Mouse (Mus musculus) megakaryocyte progenitor cell, adult 5-6 weeks (primary cell): ENCODE measurements around the gene Olfr875. TPM values are rescaled to one million over a fixed set of nuclear protein-coding genes. Genes with fewer than 3 reads are reported as not detected.

Experiments used
- total RNA-seq, 2 experiments: library from RNA; stranded (forward) in 1 of 2; stranded (reverse) in 1 of 2; fragments of 157-497, 149-512 nt in 1 of 2; fragments of 200-1000 nt in 1 of 2; gene quantifications; 2 replicates each; pipeline versions ENCODE4 v1.2.3 to v1.2.4; 2015 to 2017

Gene Olfr875
- total RNA-seq, 2 experiments from 2014 or later = not detected

Other genes starting within 250 kb of the Olfr875 start
- 0.34 and 0.94 TPM in 2 replicates for gene Esam, start 243.8 kb upstream of the Olfr875 start, total RNA-seq (2015)
- 0.29 and 0.57 TPM in 2 replicates for gene Esam, start 243.8 kb upstream of the Olfr875 start, total RNA-seq (2017)
- not detected in 2 replicates for gene Vsig2, start 232.6 kb upstream of the Olfr875 start, total RNA-seq (2015)
- not detected in 2 replicates for gene Vsig2, start 232.6 kb upstream of the Olfr875 start, total RNA-seq (2017)
- 4.4 and 9.6 TPM in 2 replicates for gene Nrgn, start 219.0 kb upstream of the Olfr875 start, total RNA-seq (2015)
- gene Nrgn, start 219.0 kb upstream of the Olfr875 start, total RNA-seq (2017) = 0.54 and 3.5 TPM in 2 replicates
- 13.4 and 16.9 TPM in 2 replicates for gene Siae, start 216.2 kb upstream of the Olfr875 start, total RNA-seq (2015)
- gene Siae, start 216.2 kb upstream of the Olfr875 start, total RNA-seq (2017) = 9.4 and 11.8 TPM in 2 replicates
- 2.9 and 6.7 TPM in 2 replicates for gene Spa17, start 158.1 kb upstream of the Olfr875 start, total RNA-seq (2015)
- gene Spa17, start 158.1 kb upstream of the Olfr875 start, total RNA-seq (2017) = 1.7 and 5.1 TPM in 2 replicates
- gene Tbrg1, start 114.5 kb upstream of the Olfr875 start, total RNA-seq (2015) = 35.0 and 38.1 TPM in 2 replicates
- gene Tbrg1, start 114.5 kb upstream of the Olfr875 start, total RNA-seq (2017) = 39.9 and 47.8 TPM in 2 replicates
- gene Panx3, start 102.6 kb upstream of the Olfr875 start, total RNA-seq (2015) = not detected in 2 replicates
- gene Panx3, start 102.6 kb upstream of the Olfr875 start, total RNA-seq (2017) = not detected in 2 replicates
- not detected in 2 replicates for gene Olfr160, start 55.6 kb upstream of the Olfr875 start, total RNA-seq (2015)
- gene Olfr160, start 55.6 kb upstream of the Olfr875 start, total RNA-seq (2017) = not detected in 2 replicates
- gene Olfr874, start 26.8 kb upstream of the Olfr875 start, total RNA-seq (2015) = not detected in 2 replicates
- gene Olfr874, start 26.8 kb upstream of the Olfr875 start, total RNA-seq (2017) = not detected in 2 replicates
- not detected in 2 replicates for gene Olfr876, start 31.2 kb downstream of the Olfr875 start, total RNA-seq (2015)
- not detected in 2 replicates for gene Olfr876, start 31.2 kb downstream of the Olfr875 start, total RNA-seq (2017)
- gene Olfr877, start 82.4 kb downstream of the Olfr875 start, total RNA-seq (2015) = not detected in 2 replicates
- not detected in 2 replicates for gene Olfr877, start 82.4 kb downstream of the Olfr875 start, total RNA-seq (2017)
- gene Olfr145, start 124.9 kb downstream of the Olfr875 start, total RNA-seq (2015) = not detected in 2 replicates
- not detected in 2 replicates for gene Olfr145, start 124.9 kb downstream of the Olfr875 start, total RNA-seq (2017)
- gene Olfr878, start 146.0 kb downstream of the Olfr875 start, total RNA-seq (2015) = not detected in 2 replicates
- not detected in 2 replicates for gene Olfr878, start 146.0 kb downstream of the Olfr875 start, total RNA-seq (2017)
- not detected in 2 replicates for gene Olfr881, start 220.0 kb downstream of the Olfr875 start, total RNA-seq (2015)
- gene Olfr881, start 220.0 kb downstream of the Olfr875 start, total RNA-seq (2017) = not detected in 2 replicates